Mouse (Mus musculus) limb, embryonic 10.5 days (tissue): ENCODE data around the gene En2. TPM values are rescaled to one million over a fixed set of nuclear protein-coding genes. Genes with fewer than 3 reads are reported as not detected.

ENCODE experiments used
- DNase-seq: peaks from one replicate; pipeline ENCODE4 v3.0.0-alpha.2; 2017; ENCODE audit warnings: low spot score
- H3K27ac ChIP-seq: fragments of 300-500 bp; sonication (generic); 2 replicates; pipeline ENCODE4 v1.5.1; 2016; ENCODE audit warnings: mild to moderate bottlenecking
- H3K27me3 ChIP-seq: fragments of 300-500 bp; sonication (generic); 2 replicates; pipeline ENCODE4 v1.6.1; 2016; ENCODE audit warnings: low read depth, mild to moderate bottlenecking; ENCODE audit not compliant: poor library complexity, severe bottlenecking
- H3K36me3 ChIP-seq: fragments of 300-500 bp; sonication (generic); 2 replicates; pipeline ENCODE4 v1.6.1; 2016; ENCODE audit warnings: mild to moderate bottlenecking, moderate library complexity
- H3K4me1 ChIP-seq: fragments of 300-500 bp; sonication (generic); 2 replicates; pipeline ENCODE4 v1.6.1; 2016
- H3K4me3 ChIP-seq: fragments of 300-500 bp; sonication (generic); 2 replicates; pipeline ENCODE4 v1.5.1; 2016; ENCODE audit warnings: mild to moderate bottlenecking, moderate library complexity
- H3K9me3 ChIP-seq: fragments of 300-500 bp; sonication (generic); replicated peaks from 2 replicates; pipeline ENCODE4 v1.6.1; 2016; ENCODE audit warnings: mild to moderate bottlenecking
- WGBS: fragments of 180-500 bp; shearing (Covaris S2); methylation state at CpG from one replicate; pipeline ENCODE4 v1.1.7; 2016; 5-methylcytosine and 5-hydroxymethylcytosine counted together
- polyA plus RNA-seq: library from polyadenylated mRNA; unstranded; fragments of >200 nt; fragmentation: Nextera tagmentation; extraction: Ambion mirVana; gene quantifications from 2 replicates; pipeline ENCODE4 v1.2.1, GENCODE M21; 2016

The En2 gene
- polyA plus RNA-seq, 1 experiment from 2014 or later: not detected

DNA sequence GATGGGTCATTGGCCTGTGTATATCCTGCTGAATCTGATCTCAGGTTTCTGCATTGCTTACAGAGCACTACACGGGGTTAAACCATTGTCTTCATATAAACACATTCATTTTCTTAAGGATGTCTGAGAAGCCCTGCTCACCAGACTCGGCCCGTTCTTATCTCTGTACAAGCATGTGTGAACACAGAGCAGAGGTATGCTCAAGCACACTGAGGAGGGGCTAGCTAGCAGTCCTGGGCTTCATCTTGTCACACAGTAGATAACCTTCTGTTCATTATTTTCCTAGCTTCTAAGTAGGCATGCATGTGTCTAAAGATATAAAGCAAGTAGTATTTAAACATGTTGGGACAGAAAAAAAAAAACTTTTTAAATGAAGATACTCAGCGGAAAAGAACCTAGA, 41.0 kb downstream of the En2 start:
- WGBS: 63% methylated on average over 4 of the region's 4 CpGs
- peaks cover 93% of the 10 kb centered on the region for H3K27me3 ChIP-seq
- H3K9me3 ChIP-seq: no peaks in the 10 kb centered on the region
- peaks cover 9% of the 10 kb centered on the region for H3K4me1 ChIP-seq
- H3K4me3 ChIP-seq: no peak overlapping the region
- no peak overlapping the region for H3K27ac ChIP-seq
- no peaks in the 10 kb centered on the region for H3K36me3 ChIP-seq
- no peak for DNase-seq

GRCm38 (mm10) chr5:28207043-28207442, 41.5 kb downstream of the En2 start:
- Histone ChIP-seq H3K4me3 (no peak overlapping the region), H3K9me3 (no peaks in the 10 kb centered on the region), H3K4me1 (peaks cover 9% of the 10 kb centered on the region), H3K27ac (no peak overlapping the region), H3K36me3 (no peaks in the 10 kb centered on the region), H3K27me3 (peaks cover 94% of the 10 kb centered on the region)
- no peak for DNase-seq
- WGBS: 71% methylated on average over 4 of the region's 4 CpGs

DNA sequence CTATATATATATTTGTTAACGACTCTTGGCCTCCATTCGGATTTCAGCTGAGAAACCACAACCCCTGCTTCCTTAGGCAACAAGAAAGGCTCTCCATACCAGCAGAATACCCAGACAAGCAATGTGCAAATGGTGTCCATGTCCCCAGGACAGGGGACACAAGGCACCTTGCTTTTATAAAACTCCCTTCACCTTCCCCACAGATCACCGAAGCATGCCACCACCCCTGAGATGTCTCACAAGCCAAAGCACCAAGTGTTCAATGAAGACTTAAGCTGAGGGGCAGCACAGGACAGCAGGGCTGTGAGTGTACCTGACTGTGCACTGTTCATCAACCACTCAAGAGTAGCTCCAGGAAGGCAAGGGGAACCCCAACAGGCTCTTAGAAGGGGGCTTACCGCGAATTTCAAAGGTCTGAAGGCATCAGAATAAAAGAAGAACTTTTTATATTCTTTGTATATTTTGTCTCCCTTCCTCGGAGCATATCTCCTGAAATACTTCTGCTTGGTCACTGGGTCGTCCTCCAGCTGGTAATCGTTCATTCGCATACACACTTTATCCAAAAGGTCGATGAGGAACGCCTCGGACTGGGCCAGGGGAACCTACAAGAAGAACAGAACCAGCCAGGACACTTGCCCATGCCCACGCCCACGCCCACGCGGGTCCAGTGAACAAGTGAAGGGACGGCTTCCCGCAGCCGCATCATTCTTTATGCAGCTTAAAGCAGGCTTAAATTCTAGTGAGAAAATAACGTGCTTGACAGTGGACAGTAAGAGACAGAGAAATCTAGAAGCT, 43.4 kb downstream of the En2 start:
- WGBS: 13% methylated on average over 20 of the region's 20 CpGs
- Histone ChIP-seq H3K27ac (no peak overlapping the region), H3K27me3 (peaks cover 97% of the 10 kb centered on the region), H3K36me3 (no peaks in the 10 kb centered on the region), H3K9me3 (no peaks in the 10 kb centered on the region), H3K4me1 (peaks cover 9% of the 10 kb centered on the region), H3K4me3 (no peak overlapping the region)
- DNase-seq: peak; percentile 43

- peak; percentile 55 for DNase-seq
- peaks cover 9% of the 10 kb centered on the region for H3K4me1 ChIP-seq
Observed at GRCm38 (mm10) chr5:28209549-28210431, 44.3 kb downstream of the En2 start.

DNA sequence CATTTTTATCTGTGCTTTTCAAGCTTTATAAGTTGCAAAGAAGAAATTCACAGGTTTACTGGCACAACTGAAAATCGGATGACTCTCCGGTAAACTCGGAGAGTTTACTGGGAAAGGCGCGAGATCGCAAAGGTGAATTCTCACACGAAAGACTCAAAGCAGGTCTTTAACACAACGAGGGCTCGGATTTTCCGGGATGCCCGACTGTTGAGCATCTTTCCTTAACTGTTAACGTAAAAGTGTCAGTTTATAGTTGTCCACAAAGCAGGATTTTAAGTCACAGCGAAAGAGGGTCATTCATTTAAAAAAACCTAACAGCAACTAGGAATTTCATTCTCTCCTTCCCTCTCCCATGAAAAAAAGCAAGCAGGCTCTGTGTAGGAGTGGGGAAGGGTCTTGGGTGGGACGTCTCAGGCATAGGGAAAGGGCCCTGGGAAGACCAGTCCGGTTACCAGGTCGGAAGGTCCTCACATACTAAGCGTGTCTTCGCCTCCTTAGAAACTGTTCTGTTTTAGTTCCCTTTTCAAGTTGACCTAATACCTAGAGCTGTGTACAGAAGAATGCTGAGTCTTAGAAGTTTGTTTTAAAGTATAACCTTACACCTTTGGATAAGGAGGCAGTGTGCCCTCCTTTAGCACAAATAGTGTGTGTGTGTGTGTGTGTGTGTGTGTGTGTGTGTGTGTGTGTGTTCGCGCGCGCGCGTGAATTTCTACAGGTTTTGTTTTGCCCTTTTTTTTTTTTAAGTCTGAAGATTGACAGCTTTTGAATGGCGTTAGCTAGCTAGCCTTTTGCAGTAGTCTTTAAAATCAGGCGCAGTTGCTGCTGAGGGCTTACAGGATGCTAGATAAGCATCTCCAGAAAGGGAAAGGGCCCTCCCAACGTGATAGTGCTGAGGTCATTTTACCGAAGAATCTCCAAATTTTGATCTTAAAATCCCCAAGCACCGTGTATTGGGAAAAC, 45.4 kb downstream of the En2 start:
- peak; percentile 43 for DNase-seq
- Histone ChIP-seq H3K27ac (no peak overlapping the region), H3K9me3 (no peaks in the 10 kb centered on the region), H3K4me1 (peaks cover 9% of the 10 kb centered on the region), H3K4me3 (no peak overlapping the region), H3K36me3 (no peaks in the 10 kb centered on the region), H3K27me3 (peaks cover 97% of the 10 kb centered on the region)
- 3% methylated on average over 29 of the region's 29 CpGs for WGBS

More at GRCm38 (mm10) chr5:28209549-28210431, 44.3 kb downstream of the En2 start:
- Histone ChIP-seq H3K27me3 (peaks cover 98% of the 10 kb centered on the region), H3K27ac (peak overlapping the region; percentile 42; the same call in 1 of the 2 replicates), H3K4me3 (peak overlapping the region; percentile 51), H3K36me3 (no peaks in the 10 kb centered on the region), H3K9me3 (no peaks in the 10 kb centered on the region)
- under 1% methylated on average over 80 of the region's 80 CpGs for WGBS

DNA sequence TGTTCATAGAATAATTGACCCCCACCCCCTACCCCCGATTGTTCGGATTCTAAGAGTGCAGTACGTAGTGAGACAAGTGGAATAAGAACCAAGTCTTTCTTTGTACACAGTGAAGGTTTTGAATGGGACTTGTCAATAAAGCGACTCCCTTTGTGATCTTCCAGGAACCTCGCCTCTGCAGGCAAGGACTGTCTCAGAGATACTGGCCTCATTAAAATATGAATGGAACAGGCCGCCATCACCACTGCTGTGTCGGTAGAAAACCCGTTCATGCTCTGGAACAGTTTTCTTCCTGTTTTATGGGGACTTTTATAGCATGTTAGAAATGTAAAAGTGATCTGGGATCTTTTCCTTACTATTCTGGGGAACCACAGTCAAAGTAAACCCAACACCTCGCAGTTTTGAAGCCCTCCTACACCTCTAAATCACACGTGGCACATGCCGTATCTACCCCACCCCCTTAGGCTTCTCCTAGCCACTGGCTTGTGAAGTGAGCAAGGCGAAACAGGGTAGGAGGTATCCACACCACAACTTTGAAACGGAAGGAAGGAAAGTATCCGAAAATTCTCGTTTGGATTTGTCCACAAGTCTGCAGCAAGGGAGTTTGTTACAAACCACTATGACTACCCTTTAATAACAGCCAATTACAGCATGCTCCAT, 46.3 kb downstream of the En2 start:
- peaks cover 9% of the 10 kb centered on the region for H3K4me1 ChIP-seq
- peaks cover 97% of the 10 kb centered on the region for H3K27me3 ChIP-seq
- no peak overlapping the region for H3K27ac ChIP-seq
- 2% methylated on average over 15 of the region's 15 CpGs for WGBS
- DNase-seq: no peak
- no peak overlapping the region for H3K4me3 ChIP-seq
- no peaks in the 10 kb centered on the region for H3K36me3 ChIP-seq
- H3K9me3 ChIP-seq: no peaks in the 10 kb centered on the region

DNA sequence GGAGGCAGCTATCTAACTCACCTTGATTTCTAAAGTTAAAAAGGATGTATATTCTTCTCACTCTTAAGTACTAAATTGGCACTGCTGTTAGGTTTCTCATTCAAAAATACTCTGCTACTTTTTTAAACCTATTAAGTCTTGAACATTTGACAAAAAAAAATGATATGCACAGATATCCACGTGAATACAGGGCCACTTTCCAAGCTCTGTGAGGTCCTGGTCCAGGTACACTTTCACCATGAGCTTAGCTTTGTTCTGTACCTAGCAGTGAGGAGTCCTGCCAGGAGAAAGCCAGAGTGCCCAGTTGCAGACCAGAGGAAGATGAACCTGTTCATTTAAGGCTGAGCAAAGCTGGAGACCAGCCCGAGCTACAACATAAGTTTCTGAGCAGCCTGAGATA, 47.9 kb downstream of the En2 start:
- H3K27me3 ChIP-seq: peaks cover 81% of the 10 kb centered on the region
- WGBS: 66% methylated on average over 2 of the region's 2 CpGs

GRCm38 (mm10) chr5:28219596-28219995, 54.1 kb downstream of the En2 start:
- Histone ChIP-seq H3K4me3 (no peak overlapping the region), H3K27me3 (peaks cover 21% of the 10 kb centered on the region), H3K27ac (no peak overlapping the region), H3K9me3 (no peaks in the 10 kb centered on the region), H3K4me1 (no peaks in the 10 kb centered on the region), H3K36me3 (no peaks in the 10 kb centered on the region)
- no peak for DNase-seq
- whole genome bisulfite sequencing: 96% methylated on average over 1 of the region's 1 CpGs

More for the DNA sequence above, 47.9 kb downstream of the En2 start:
- H3K4me3 ChIP-seq: no peak overlapping the region
- no peak for DNase-seq
- no peaks in the 10 kb centered on the region for H3K36me3 ChIP-seq
- H3K9me3 ChIP-seq: no peaks in the 10 kb centered on the region
- no peak overlapping the region for H3K27ac ChIP-seq
- H3K4me1 ChIP-seq: peaks cover 9% of the 10 kb centered on the region

Other genes with a start within 250 kb of the En2 start
- 78.8 and 91.0 TPM in 2 replicates for gene Insig1, start 94.3 kb upstream of the En2 start, polyA plus RNA-seq
- gene Cnpy1, start 80.1 kb downstream of the En2 start, polyA plus RNA-seq: 0.18 TPM in 1 of 2 replicates, not detected in the other
- 13.5 and 16.1 TPM in 2 replicates for gene Rbm33, start 151.4 kb downstream of the En2 start, polyA plus RNA-seq